Mouse (Mus musculus) limb, embryonic 15.5 days (tissue): Measurements from ENCODE around the gene Leng8. TPM values are rescaled to one million over a fixed set of nuclear protein-coding genes. Genes with fewer than 3 reads are reported as not detected.
A peak's percentile ranks its signal among the peaks of the same experiment; 100 is the strongest.

ENCODE experiments used
- ATAC-seq: fragments of 200-750 bp; cut with Nextera tagmentation; 2 replicates; pipeline ENCODE4 v1.8.0; 2017; ENCODE audit warnings: low read depth, moderate TSS enrichment; ENCODE audit not compliant: insufficient number of reproducible peaks, low FRiP score, low TSS enrichment
- H3K27ac ChIP-seq: fragments of 300-500 bp; sonication (generic); 2 replicates; pipeline ENCODE4 v1.5.1; 2015; ENCODE audit warnings: moderate library complexity, mild to moderate bottlenecking, inconsistent platforms
- H3K27me3 ChIP-seq: fragments of 300-500 bp; sonication (generic); 2 replicates; pipeline ENCODE4 v1.6.1; 2015; ENCODE audit warnings: inconsistent platforms
- H3K36me3 ChIP-seq: fragments of 300-500 bp; sonication (generic); 2 replicates; pipeline ENCODE4 v1.6.1; 2015; ENCODE audit warnings: inconsistent platforms
- H3K4me1 ChIP-seq: fragments of 300-500 bp; sonication (generic); 2 replicates; pipeline ENCODE4 v1.6.1; 2015; ENCODE audit warnings: inconsistent platforms
- H3K4me2 ChIP-seq: fragments of 300-500 bp; sonication (generic); 2 replicates; pipeline ENCODE4 v1.6.1; 2015; ENCODE audit warnings: mild to moderate bottlenecking, inconsistent platforms
- H3K4me3 ChIP-seq: fragments of 300-500 bp; sonication (generic); 2 replicates; pipeline ENCODE4 v1.5.1; 2015; ENCODE audit warnings: mild to moderate bottlenecking, inconsistent platforms
- H3K9ac ChIP-seq: fragments of 300-500 bp; sonication (generic); 2 replicates; pipeline ENCODE4 v1.6.1; 2015; ENCODE audit warnings: inconsistent platforms
- H3K9me3 ChIP-seq: fragments of 300-500 bp; sonication (generic); 2 replicates; pipeline ENCODE4 v1.6.1; 2016; ENCODE audit warnings: inconsistent platforms
- WGBS: fragments of 180-500 bp; shearing (Covaris S2); methylation state at CpG from one replicate; pipeline ENCODE4 v1.1.7; 2015; 5-methylcytosine and 5-hydroxymethylcytosine counted together
- polyA plus RNA-seq: library from polyadenylated mRNA; unstranded; fragments of >200 nt; fragmentation: Nextera tagmentation; extraction: Ambion mirVana; gene quantifications from 2 replicates; pipeline ENCODE4 v1.2.1, GENCODE M21; 2015

Leng8 gene
- polyA plus RNA-seq, 1 experiment from 2014 or later = 57.3 TPM

GRCm38 (mm10) chr7:4119344-4119902 lies 17.4 kb upstream of the Leng8 start, which contains the start of gene Ttyh1:
Ttyh1 (plus strand) TSS chr7:4119408.
- peak within 1 kb of the TSS; percentile 41 for H3K4me3 ChIP-seq
- H3K27me3 ChIP-seq = peaks cover 36% of the 10 kb centered on the region
- H3K36me3 ChIP-seq = no peaks in the 10 kb centered on the region
- H3K4me2 ChIP-seq = peak within 1 kb of the TSS; percentile 78
- 1% methylated on average over 32 of the region's 37 CpGs for WGBS
- H3K4me1 ChIP-seq = peaks cover 20% of the 10 kb centered on the region
- no peak within 1 kb of the TSS for H3K27ac ChIP-seq
- ATAC-seq = no peak
- H3K9ac ChIP-seq = peak within 1 kb of the TSS; percentile 45
- no peaks in the 10 kb centered on the region for H3K9me3 ChIP-seq

DNA sequence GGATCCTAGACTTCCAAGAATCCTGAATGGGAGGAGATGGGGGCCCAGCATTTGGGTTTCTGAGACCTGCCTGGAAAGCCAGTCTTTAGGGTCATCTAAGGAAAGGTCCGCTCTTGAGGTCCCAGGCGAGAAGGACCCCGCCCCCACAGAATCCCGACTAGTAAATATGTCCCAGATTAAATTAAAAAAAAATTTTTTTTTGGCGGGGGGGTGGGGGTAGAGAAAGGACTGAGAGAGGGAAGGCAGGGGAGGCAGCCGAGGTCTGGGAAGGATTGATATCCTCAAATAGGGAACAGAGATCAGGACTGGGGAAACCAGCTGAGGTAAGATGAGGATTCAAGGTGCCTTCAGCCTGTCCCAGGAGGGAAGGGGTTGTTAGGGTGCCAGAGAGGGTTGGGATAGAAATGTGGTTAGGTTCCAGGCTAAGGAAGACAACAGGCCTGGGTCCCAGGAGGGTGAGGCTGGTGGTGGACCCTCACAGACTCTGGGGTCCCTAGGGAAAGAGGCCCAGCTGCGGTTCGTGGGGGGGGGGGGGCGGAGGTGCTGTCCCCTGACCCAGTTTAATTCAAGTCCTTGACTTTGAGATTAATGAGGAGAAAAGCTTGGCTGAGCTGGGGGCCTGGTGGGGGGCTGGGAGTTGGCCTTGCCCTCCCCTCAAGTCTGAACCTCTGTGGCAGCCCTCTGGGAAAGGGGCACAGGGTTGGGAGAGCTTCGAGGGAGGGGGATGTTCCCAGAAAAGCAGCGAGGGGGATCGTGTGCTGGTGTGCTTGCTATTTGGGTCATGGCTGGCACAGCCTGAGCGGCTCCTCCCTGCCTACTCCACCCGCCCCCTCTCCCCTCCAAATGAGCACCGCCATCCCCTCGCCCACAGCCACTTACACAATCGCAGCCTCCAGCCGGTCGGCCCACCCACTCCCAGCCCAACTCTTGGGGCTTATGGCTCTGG lies 16.6 kb upstream of the Leng8 start:
- Histone ChIP-seq H3K27me3 (peaks cover 36% of the 10 kb centered on the region), H3K9ac (no peak overlapping the region), H3K4me2 (peak overlapping the region; percentile 78; the same call in 1 of the 2 replicates), H3K27ac (no peak overlapping the region), H3K36me3 (no peaks in the 10 kb centered on the region), H3K4me1 (peaks cover 27% of the 10 kb centered on the region), H3K4me3 (peak overlapping the region; percentile 41), H3K9me3 (no peaks in the 10 kb centered on the region)
- ATAC-seq = no peak
- WGBS = 28% methylated on average over 18 of the region's 19 CpGs

GRCm38 (mm10) chr7:4122076-4122768 lies 14.6 kb upstream of the Leng8 start:
- Histone ChIP-seq H3K4me2 (no peak overlapping the region), H3K36me3 (no peaks in the 10 kb centered on the region), H3K9me3 (no peaks in the 10 kb centered on the region), H3K4me1 (peaks cover 27% of the 10 kb centered on the region), H3K27ac (no peak overlapping the region), H3K4me3 (no peak overlapping the region), H3K9ac (no peak overlapping the region), H3K27me3 (peaks cover 36% of the 10 kb centered on the region)
- WGBS = 45% methylated on average over 11 of the region's 11 CpGs
- no peak for ATAC-seq

- Histone ChIP-seq H3K27ac (no peak overlapping the region), H3K4me2 (no peak overlapping the region), H3K4me3 (no peak overlapping the region), H3K9ac (no peak overlapping the region), H3K4me1 (peaks cover 27% of the 10 kb centered on the region), H3K9me3 (no peaks in the 10 kb centered on the region), H3K27me3 (peaks cover 36% of the 10 kb centered on the region), H3K36me3 (no peaks in the 10 kb centered on the region)
- 88% methylated on average over 10 of the region's 10 CpGs for WGBS
- no peak for ATAC-seq
Observed at GRCm38 (mm10) chr7:4122783-4123182, 14.1 kb upstream of the Leng8 start.

- Histone ChIP-seq H3K9me3 (no peaks in the 10 kb centered on the region), H3K4me2 (no peak overlapping the region), H3K27me3 (peaks cover 31% of the 10 kb centered on the region), H3K4me1 (peaks cover 27% of the 10 kb centered on the region), H3K27ac (no peak overlapping the region), H3K36me3 (no peaks in the 10 kb centered on the region), H3K9ac (no peak overlapping the region), H3K4me3 (no peak overlapping the region)
- WGBS = 47% methylated on average over 1 of the region's 1 CpGs
- ATAC-seq = no peak
Observed at GRCm38 (mm10) chr7:4123732-4124131, 13.1 kb upstream of the Leng8 start.

DNA sequence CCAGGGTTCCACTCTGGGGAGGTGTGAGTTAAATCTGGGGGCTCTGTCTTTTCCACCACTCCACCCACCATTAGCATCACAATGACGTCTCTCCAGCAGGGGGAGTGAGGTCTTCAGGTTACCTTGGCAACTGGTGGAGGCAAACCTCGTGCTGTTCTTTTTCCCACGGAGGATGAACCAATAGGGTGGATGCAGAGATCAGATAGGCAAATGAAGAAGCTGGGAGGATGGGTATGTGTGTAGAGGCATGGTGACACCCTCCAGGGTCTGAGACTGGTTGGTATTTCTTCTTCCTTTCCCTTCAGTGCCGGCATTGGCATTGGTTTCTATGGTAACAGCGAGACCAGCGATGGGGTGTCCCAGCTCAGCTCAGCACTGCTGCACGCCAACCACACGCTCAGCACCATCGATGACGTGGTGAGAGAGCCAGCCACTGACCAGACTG lies 12.5 kb upstream of the Leng8 start:
- peak; percentile 27; the same call in 1 of the 2 replicates for ATAC-seq
- H3K36me3 ChIP-seq = no peaks in the 10 kb centered on the region
- no peak overlapping the region for H3K27ac ChIP-seq
- H3K27me3 ChIP-seq = peaks cover 25% of the 10 kb centered on the region
- WGBS = 2% methylated on average over 10 of the region's 10 CpGs
- H3K9ac ChIP-seq = no peak overlapping the region
- 0 out of 2 replicates have a peak overlapping the region, but pooled peaks have one; percentile 13 for H3K4me3 ChIP-seq
- no peaks in the 10 kb centered on the region for H3K9me3 ChIP-seq
- H3K4me2 ChIP-seq = peak overlapping the region; percentile 38
- peaks cover 24% of the 10 kb centered on the region for H3K4me1 ChIP-seq

GRCm38 (mm10) chr7:4124856-4125255 lies 12.0 kb upstream of the Leng8 start:
- H3K9me3 ChIP-seq = no peaks in the 10 kb centered on the region
- 0 out of 2 replicates have a peak overlapping the region, but pooled peaks have one; percentile 13 for H3K4me3 ChIP-seq
- H3K9ac ChIP-seq = no peak overlapping the region
- WGBS = 17% methylated on average over 5 of the region's 5 CpGs
- no peaks in the 10 kb centered on the region for H3K36me3 ChIP-seq
- peaks cover 20% of the 10 kb centered on the region for H3K27me3 ChIP-seq
- no peak overlapping the region for H3K27ac ChIP-seq
- peaks cover 19% of the 10 kb centered on the region for H3K4me1 ChIP-seq
- no peak for ATAC-seq
- H3K4me2 ChIP-seq = peak overlapping the region; percentile 38

DNA sequence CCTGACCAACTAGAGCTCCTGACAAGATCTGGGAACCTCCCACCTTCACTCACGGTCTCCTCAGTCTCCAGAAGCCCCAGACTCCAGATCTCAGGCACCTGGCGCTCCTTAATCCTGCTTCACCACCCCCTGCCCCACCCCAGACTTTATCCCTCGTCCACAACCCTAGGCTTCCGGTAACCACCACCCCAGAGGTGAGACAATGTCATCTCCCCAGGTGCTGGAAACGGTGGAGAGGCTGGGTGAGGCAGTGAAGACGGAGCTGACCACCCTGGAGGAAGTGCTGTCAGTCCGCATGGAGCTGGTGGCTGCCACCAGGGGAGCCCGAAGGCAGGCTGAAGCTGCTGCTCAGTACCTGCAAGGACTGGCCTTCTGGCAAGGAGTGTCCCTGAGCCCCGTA lies 11.5 kb upstream of the Leng8 start:
- H3K27ac ChIP-seq = no peak overlapping the region

GRCm38 (mm10) chr7:4126992-4127785 lies 9.7 kb upstream of the Leng8 start:
- no peak overlapping the region for H3K4me3 ChIP-seq
- ATAC-seq = no peak
- H3K4me2 ChIP-seq = no peak overlapping the region
- no peaks in the 10 kb centered on the region for H3K36me3 ChIP-seq
- no peak overlapping the region for H3K9ac ChIP-seq
- H3K4me1 ChIP-seq = peaks cover 28% of the 10 kb centered on the region
- 86% methylated on average over 11 of the region's 11 CpGs for WGBS
- no peaks in the 10 kb centered on the region for H3K9me3 ChIP-seq
- H3K27ac ChIP-seq = no peak overlapping the region
- H3K27me3 ChIP-seq = no peaks in the 10 kb centered on the region; the same call in 1 of the 2 replicates

More for the DNA sequence above, 11.5 kb upstream of the Leng8 start:
- peaks cover 15% of the 10 kb centered on the region for H3K27me3 ChIP-seq
- no peak for ATAC-seq
- no peaks in the 10 kb centered on the region for H3K36me3 ChIP-seq
- no peaks in the 10 kb centered on the region for H3K9me3 ChIP-seq
- H3K4me2 ChIP-seq = no peak overlapping the region
- H3K9ac ChIP-seq = no peak overlapping the region
- H3K4me3 ChIP-seq = no peak overlapping the region
- WGBS = 27% methylated on average over 9 of the region's 9 CpGs
- peaks cover 18% of the 10 kb centered on the region for H3K4me1 ChIP-seq

DNA sequence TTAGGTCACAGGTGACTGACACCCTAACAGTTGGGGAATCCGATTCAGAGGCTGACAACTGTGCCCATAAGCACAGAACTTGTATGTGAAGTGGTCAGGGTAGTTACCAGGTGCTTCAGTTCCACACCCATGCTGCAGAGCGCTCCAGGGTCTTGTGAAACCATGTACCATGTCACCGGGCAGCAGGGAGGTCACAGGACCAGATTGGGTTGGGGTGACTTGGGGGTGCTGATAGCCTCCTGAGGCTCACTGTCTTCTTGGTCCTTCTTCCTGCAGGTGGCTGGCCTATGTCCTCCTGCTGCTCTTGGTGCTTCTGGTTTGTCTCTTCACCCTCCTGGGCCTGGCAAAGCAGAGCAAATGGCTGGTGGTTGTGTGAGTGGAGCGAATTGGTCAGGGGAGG lies 8.9 kb upstream of the Leng8 start:
- 86% methylated on average over 4 of the region's 4 CpGs for WGBS
- no peak for ATAC-seq
- Histone ChIP-seq H3K27me3 (no peaks in the 10 kb centered on the region; the same call in 1 of the 2 replicates), H3K36me3 (no peaks in the 10 kb centered on the region), H3K9ac (no peak overlapping the region), H3K4me1 (peaks cover 28% of the 10 kb centered on the region), H3K27ac (no peak overlapping the region), H3K9me3 (no peaks in the 10 kb centered on the region), H3K4me3 (no peak overlapping the region), H3K4me2 (no peak overlapping the region)

GRCm38 (mm10) chr7:4128860-4129259 lies 8.0 kb upstream of the Leng8 start:
- H3K9ac ChIP-seq = no peak overlapping the region
- no peak overlapping the region for H3K4me3 ChIP-seq
- ATAC-seq = no peak
- no peak overlapping the region for H3K4me2 ChIP-seq
- H3K27me3 ChIP-seq = no peaks in the 10 kb centered on the region
- H3K36me3 ChIP-seq = no peaks in the 10 kb centered on the region
- no peak overlapping the region for H3K27ac ChIP-seq
- H3K9me3 ChIP-seq = no peaks in the 10 kb centered on the region
- H3K4me1 ChIP-seq = peaks cover 25% of the 10 kb centered on the region
- WGBS = 43% methylated on average over 6 of the region's 6 CpGs
